Mouse (Mus musculus): ENCODE data around the gene Plcz1. TPM values are rescaled to one million over a fixed set of nuclear protein-coding genes. Genes with fewer than 3 reads are reported as not detected.
A peak's percentile ranks its signal among the peaks of the same experiment; 100 is the strongest.

Gene Plcz1
- total RNA-seq (2021) = not detected
- long read RNA-seq, experiment 1 = 0 reads
- long read RNA-seq, experiment 2 = 0 reads

DNA sequence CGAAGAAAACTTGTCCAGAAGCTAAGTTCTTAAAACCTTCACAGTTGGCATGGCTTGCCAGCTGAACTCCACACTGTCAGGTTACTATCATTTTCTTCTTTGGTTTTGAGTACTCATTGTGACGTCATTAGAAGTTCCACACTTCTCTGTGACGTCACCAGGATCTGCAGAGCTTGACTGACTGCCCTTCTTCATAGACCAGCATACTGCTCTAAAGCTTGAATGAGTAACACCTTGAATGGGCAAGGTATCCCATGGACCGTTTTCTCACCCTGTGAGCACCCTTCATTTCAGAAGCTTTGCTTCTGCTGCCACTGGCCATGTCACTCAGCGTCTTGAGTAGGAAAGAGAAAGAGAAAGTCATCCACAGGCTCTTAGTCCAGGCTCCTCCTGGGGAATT, at the start of gene Plcz1:
Plcz1 (minus strand) TSS at position 101 of the 400 bp plus-strand sequence.
- no peak for DNase-seq (ENCODE audit: low spot score in 2 of 2)

DNA sequence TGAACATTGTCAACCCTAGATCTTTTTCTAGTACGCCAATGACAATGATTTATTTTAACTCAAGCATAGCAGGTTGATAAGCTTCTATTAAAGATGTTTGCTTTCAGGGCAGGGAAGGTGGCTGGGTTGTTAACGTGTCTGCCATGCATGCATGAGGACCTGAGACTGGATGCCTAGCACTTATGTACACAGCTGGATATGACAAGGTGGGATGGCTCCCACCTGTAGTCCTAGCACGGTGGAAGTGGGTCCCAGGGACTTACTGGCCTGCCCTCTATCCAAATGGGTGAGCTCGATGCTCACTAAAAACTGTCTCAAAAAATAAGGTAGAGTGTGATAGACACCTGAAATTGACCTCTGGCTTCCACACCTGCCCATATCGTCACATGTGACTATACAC, 48.6 kb upstream of the Plcz1 start:
- DNase-seq (ENCODE audit: low spot score in 2 of 2) = no peak

DNA sequence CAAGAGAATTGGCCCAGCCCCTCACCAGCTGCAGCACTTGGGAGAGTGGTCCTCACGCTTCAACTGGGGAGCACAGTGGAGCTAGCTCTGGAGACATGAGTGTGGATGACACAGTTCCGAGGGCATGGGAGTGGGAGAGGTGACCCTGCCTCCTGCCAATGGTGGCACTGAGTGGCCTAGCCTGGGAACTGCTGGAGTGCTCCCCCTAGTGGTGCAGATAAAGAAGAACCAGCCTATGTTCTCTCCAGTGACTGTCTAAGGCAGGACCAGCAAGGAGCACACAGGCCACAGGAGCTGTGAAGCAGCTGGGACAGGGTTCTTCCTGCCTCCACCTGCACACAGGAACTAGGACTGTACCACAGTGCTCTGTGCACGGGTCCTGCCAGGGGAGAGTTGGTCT, 40.5 kb upstream of the Plcz1 start:
- no peak for DNase-seq (ENCODE audit: low spot score in 2 of 2)

DNA sequence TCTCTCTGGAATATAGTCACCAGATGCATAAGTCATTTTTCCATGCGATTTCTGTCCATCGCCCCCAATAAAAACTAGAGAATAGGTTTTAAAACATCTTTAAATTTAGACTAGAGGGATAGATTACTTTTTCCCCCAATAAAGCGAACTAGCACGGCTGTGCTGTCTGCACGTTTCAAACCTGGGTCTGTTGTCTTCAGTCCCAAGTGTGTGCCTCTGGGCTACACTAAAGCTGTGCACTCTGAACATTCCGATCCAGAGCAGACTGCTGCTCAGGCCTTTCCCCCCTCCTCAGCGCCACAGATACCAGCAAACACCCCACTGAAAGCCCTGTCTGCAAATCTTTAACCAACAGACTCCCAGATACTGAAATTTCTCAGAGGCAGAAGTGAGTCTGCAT, 39.7 kb upstream of the Plcz1 start:
- DNase-seq (ENCODE audit: low spot score in 2 of 2) = no peak

DNA sequence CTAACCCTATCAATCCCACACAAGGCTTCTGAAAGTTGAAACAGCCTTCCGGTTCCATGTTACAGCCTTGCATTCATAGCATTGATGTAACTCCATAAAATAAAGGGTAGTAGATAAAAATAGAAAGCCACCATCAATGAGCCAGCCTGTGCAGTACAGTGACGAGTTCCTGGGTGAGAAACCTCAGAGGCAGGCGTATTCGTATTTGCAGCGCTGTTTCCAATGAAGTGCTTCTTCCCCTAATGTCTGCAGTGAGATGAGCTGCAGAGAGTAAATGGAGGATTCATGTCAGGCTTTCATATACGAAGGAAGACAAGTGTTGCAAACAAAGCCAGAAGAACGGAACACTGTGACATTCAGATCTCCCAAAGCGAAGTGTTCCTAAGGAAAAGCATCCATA, 27.9 kb upstream of the Plcz1 start:
- no peak for DNase-seq (ENCODE audit: low spot score in 2 of 2)

DNA sequence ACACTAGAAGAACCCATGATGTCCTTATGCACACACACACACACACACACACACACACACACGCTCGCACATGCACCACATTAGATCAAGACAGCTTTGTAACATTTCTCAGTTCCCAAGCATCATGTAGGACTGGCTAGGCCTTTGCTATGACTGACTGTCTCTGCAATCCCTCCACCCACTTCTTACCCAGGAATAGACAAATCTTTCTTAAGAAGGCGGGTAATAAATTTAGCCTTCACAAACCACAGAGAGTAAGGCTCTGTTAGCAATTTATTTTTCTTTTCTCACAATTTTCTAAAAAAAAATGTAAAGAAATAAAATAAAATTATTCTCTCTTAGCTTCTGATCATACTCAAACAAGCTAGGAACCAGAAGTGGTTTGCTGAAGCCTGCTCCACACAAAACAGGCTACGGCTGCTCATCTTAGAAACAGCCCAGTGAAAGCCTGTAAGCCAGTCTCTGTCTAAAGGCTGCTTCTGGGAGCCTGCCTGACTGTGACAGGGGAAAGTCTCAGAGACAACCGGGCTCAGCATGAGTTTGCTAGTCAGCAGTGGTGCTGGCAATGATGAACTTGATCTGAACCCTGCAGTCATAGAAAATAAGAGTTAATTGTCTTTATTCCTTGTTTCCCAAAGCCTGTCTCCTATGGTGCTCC, 13.1 kb upstream of the Plcz1 start:
- no peak for DNase-seq (ENCODE audit: low spot score in 2 of 2)

DNA sequence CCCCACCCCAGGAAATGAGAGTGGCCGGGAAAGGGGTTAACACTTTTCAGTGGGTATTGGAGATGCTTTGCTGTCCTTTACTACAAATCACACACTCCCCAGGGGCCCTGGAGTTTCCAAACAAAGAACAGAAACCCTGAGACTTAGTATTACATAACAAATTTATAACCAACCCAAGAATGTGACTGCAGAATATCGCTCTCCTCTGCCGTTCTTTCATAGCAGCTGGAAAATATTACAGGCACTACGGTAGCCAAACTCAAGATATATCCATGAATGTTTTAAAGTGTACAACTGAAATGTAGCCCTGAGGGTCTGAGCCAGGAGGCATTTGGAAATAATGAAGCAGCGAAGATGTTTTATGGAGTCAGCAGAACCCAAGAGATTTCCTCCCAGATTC, 10.2 kb upstream of the Plcz1 start:
- DNase-seq (ENCODE audit: low spot score in 2 of 2) = peak; percentile 33 to 64

DNA sequence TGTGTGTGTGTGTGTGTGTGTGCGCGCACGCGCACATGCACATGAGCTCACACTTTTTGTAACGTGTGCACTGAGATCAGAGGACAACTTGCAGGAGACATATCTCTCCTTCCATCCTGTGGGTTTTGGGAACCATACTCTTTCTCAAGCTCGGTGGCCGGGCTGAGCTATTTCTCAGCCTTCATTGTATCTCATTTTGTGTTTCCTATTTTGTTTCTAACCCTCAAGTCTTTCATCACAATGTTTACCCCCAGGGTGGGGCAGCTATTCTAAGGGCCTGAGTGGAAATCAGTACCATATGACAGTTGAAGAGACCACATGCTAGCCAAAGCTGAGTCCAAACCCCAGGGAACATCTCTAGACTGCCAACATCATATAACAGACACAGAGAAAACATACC, 305 bp downstream of the Plcz1 start, which contains the start of gene Capza3:
Capza3 (plus strand) TSS at position 301 of the 400 bp plus-strand sequence.
- no peak for DNase-seq (ENCODE audit: low spot score in 2 of 2)

DNA sequence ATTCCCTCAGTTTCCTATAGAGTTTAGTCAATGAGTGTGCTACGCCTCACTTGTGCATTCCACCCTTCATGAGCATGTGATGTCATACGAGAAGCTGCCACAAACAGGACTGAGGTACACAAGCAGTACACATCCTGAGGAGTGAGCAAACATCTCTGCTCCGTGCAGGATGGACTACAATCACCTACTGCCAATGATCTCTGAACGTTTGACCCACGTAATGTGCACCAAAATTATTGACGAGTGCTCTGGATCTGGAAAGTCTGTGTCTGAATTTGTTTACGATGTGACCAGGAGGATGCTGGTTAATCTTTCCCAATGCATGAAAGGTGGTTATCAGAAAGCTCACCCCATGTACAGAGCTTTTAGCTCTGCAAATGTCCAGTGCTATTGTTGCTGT, 16.9 kb downstream of the Plcz1 start:
- DNase-seq (ENCODE audit: low spot score in 2 of 2) = no peak

DNA sequence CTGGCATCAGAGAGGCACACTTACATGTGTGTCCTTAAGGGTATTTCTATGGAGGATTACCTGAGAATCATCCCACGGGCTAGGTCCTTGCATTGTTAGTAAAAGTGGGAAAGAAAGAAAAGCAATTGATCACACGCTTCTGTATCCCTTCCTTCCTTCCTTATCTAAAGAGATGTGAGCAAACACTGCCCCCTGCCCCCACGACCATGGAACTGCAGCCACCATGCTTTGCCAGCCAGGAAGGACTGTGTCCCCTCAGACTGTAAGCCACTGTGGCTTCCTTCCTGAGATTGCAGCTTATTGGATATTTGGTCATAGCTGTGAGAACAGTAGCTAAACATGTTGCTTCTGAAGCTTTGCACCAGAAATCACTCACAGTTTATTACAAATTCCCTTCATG, 36.1 kb downstream of the Plcz1 start:
- no peak for DNase-seq (ENCODE audit: low spot score in 2 of 2)

DNA sequence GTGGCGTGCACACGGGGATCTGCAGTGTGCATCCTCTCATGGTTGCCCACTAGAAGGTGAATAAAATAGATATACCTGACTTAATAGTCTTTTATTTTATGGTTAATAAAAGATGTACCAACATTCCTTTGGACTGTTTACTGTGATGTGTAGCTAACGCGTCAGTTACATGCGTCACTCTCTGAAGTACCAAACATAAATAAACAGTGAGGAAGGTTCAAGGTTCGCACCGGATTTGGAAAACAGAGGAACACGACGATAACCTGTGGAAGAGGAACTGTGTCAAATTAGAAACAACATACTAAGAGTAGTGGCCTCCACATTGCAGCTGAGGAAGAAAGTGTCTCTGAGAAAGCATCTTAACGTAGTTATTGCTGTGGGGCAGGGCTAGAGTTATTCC, 51.7 kb downstream of the Plcz1 start:
- DNase-seq (ENCODE audit: low spot score in 2 of 2) = no peak

DNA sequence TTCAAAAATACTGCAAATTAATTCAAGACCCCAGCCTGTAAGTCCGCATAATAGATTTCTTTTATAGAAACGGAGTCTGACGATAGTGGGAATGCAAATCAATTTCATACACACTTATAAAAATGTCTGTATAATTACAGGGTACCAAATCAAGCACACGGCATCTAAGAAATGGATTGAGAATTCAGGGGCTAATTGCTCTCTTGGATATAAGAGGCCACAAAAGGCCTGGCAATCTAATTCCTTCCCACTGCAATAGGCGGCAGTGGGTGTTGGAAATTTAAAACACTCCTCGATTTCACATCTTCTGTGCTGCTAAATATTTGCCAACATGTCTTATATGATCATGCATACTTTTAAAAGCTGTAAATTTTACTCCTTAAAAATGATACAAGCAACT, 52.2 kb downstream of the Plcz1 start:
- DNase-seq (ENCODE audit: low spot score in 2 of 2) = no peak

DNA sequence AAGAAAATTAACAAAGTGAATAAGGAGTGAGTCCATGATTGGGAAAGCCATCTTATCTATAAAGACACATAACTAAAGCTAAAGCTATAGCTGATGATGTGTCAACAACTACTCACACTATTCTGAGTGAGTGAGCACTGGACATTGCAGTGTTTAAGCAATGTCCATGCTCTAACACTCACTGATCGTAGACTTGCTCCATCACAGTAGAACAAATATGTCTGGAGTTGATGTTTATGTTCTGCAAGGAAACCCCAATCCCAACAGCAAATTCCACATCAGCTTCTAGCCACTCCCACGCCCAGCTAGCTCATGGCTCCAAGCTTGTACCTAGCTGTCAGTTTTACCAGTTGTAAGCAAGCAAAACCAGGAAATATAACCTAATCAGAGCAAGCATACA, 54.7 kb downstream of the Plcz1 start:
- DNase-seq (ENCODE audit: low spot score in 2 of 2) = no peak

DNA sequence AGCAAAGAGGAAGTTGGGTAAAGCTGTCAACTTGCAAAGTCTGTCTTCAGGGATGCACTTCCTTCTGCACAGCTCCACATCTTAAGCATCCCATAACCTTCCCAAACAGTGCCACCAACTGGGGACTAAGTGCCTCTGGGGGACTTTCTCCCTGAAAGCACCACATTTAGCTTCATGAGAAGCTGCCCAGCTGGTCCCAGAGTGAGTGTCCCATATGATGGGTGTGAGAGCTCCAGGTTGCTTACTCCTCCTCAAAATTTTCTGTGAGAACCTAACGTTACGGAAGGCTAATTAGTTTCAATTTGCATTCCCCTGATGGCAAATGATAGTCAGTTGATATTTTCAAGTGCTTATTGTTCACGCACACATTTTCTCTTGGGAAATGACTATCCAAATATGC, 57.2 kb downstream of the Plcz1 start:
- DNase-seq (ENCODE audit: low spot score in 2 of 2) = no peak

DNA sequence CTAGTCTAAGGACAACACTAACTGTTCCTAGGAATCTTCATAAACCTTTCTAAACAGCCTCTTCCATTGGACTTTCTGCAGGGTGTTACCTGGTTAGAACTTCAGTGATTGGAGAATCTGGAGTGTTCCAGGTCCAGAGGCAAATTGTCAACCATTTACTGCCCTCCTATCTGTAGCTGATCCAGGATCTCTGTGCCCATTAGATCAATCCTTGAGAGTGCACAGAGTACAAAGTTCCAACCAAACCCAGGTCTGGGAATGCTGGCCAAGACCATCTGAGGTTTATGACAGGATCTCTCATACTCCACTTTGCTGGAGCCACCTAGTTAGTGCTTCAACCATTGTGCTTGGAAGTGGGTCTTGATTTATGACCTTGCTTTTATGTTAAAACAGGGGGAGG, 60.2 kb downstream of the Plcz1 start:
- no peak for DNase-seq (ENCODE audit: low spot score in 2 of 2)

DNA sequence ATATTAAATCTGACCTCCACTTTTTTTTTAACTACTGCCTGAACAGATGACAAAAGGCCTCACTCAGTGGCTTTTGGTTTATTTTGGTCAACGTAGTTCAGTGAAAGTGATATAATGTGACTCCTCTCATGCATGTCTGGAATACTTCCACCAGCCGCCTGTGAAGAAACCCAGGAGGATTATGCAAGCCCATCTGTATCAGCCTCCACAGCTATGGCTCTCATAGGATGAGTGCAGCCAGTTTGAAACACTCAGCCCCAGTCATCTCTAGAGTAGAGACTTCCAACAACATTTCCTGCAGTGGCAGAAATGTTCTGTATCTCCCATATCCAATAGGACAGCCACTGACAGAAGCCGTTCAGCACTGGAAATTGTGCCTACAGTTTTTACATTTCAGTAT, 63.1 kb downstream of the Plcz1 start:
- no peak for DNase-seq (ENCODE audit: low spot score in 2 of 2)

DNA sequence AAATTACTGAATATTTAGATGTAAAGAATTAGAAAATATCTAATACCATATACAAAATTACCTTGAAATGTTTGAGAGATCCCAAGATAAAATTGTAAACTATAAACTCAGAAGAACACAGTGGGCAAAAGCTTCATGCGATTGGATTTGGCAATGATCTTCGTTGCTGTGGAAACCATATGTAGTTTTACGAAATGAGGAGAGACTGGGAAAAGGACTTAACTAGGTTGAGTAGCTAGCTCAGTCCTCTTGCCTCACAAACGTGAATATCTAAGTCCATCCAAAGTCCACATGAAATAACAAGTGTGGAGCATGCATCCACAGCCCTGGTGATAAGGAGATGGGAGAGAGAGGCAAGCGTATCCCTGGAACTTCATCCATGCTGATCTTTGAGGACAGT, 66.6 kb downstream of the Plcz1 start:
- no peak for DNase-seq (ENCODE audit: low spot score in 2 of 2)

DNA sequence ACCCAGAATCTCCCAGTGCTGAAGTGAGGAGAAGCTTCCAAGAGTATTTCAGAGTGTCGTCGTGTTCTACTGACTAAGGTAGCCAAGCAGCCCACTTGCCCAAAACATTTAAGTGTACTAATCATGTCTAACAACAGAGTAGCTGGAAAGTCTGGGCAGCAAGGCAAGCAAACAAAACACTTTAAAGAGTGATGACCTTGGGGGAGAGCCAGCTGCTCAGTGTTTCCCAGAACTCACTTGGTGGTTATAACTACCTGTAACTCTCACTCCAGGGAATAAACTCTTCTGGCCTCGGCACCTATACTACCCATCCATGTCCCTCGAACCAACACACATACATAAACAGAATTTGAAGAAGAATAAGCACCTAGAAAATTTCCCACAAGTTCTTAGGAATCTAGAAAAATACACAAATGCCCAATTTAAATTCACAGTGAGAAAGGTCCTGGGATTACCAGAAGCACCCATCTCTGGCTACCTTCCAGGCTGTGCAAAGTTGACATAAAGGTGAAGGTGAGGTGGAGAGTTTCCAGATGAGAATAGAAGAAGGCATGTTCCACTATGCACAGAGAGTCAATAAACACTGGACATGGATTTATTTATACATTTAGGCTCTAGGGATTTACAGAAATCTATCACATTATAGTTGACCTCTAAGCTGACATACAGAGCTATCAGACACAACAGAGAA, 69.5 kb downstream of the Plcz1 start:
- no peak for DNase-seq (ENCODE audit: low spot score in 2 of 2)

DNA sequence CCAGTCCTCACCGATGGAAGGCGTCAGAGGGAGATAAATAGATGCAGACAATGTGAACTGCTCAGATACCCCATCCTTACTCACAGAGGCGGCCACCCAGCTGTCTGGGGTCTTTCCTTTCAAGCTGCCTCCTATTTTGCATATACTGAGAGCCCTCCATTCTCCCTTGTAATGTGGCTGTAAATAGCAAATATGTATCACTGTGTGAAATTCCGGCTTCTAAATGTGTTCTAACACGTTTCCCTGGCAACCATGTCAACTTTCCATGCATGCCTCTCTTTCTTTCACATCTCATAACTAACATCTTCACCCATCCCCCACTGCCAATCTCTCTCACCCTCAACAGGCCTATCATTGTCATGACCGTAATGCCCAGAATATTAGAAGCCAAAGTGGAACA, 74.6 kb downstream of the Plcz1 start:
- no peak for DNase-seq (ENCODE audit: low spot score in 2 of 2)

DNA sequence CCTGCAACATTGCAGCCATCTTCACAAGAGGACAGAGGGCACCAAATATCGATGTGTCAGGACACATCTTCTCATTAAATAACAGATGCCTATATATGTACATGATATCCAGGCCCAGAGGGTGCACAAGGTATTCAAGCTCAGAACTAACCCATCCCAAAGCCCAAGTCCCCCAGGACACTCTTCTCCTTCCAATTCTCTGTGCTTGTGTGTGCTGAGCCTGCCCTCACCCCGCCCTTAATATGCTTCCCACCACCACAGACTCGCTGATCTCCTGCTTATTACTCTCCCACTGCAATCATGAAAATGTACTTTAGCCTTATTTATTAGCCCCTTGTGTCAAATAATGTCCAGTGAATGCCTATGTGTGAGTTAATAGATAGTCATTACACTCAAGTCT, 76.4 kb downstream of the Plcz1 start:
- DNase-seq (ENCODE audit: low spot score in 2 of 2) = no peak

DNA sequence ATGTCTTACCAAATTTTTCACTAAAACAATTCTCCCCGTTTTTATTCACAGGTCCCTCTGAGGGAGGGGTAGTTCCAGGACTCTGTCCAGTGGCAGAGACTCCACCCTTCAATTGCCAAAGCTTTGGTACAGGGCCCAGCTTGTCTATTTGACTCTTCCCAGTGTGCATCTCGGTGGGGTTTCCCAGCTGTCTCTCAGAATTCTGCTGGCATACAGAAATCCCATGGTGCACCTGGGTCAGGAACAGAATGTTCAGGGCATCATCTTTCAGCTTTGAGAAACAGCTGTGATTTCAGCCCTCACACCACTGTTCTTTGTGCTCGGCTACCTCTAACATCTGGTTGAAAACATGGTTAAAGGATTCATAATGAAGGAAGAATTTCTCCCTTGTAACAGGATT, 77.5 kb downstream of the Plcz1 start:
- DNase-seq (ENCODE audit: low spot score in 2 of 2) = peak in 1 of 2 experiments; percentile 32

DNA sequence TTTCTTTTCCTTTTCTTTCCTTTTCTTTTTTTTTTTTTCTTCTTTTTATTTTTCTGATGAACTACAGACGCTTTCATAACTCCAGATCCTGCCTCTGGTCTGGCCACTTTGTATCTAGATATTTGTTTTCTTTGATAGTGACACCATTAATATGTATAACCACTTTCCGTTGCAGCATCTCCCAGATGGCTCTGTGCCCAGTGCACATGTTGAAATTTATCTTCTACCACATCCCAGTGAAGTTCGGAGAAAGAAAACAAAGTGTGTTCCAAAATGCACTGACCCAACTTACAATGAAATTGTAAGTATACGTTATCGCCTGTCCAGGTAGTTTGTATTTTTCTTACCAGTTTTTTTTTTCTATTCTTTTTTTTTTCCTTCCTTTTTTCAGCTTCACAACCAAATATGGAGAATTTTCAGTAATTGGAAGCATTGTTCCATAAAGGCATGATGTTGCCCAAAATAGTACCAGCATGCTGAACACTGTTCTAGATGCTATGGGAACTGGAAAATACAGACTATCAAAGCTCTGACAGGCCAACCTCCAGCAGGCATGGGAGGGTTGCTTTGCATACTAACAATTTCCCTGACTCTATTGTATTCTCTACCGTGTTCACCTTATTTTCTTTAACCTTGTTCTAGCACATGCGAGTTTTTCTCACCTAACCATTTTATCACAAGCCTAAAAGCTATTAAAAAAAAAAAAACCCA, 83.6 kb downstream of the Plcz1 start:
- peak in 1 of 2 experiments; percentile 15 for DNase-seq (ENCODE audit: low spot score in 2 of 2)
